Mouse (Mus musculus): ENCODE results near the gene Gm21704.
"Not testable (repeated sequence)": the region's sequence is repeated elsewhere in the genome, so short reads cannot be mapped to it uniquely, and the experiment has no call there.

Gm21704 gene

GRCm38 (mm10) chrY:3410067-3410466 is at the start of gene Gm21704, which contains the start of gene Gm21708:
Gene Gm21704 (minus strand): TSS chrY:3410167.
Gene Gm21708 (minus strand): TSS chrY:3410167.
- not testable (repeated sequence) for DNase-seq (ENCODE audit: low read depth, low spot score)

GRCm38 (mm10) chrY:3345229-3345628 is 64.7 kb downstream of the Gm21704 start, which contains the start of gene Gm21693:
Gene Gm21693 (minus strand): TSS chrY:3345329.
- not testable (repeated sequence) for DNase-seq (ENCODE audit: low read depth, low spot score)

- DNase-seq (ENCODE audit: low read depth, low spot score), result not testable (repeated sequence)
These were observed 69.3 kb downstream of the Gm21704 start for GRCm38 (mm10) chrY:3340661-3341060.
